Mouse (Mus musculus) embryo, embryonic 11.5 days (tissue): Measurements from ENCODE around the gene Btg1-ps1.
"Not testable (repeated sequence)": the region's sequence is repeated elsewhere in the genome, so short reads cannot be mapped to it uniquely, and the experiment has no call there.

ENCODE experiments used
- DNase-seq: peaks from one replicate; pipeline ENCODE4 v3.0.0-alpha.2; 2012; ENCODE audit warnings: low read depth, low spot score

Gene Btg1-ps1

GRCm38 (mm10) chrX:38018597-38018996 is at the start of gene Btg1-ps1:
Gene Btg1-ps1 (minus strand): TSS chrX:38018815.
- DNase-seq: not testable (repeated sequence)

DNA sequence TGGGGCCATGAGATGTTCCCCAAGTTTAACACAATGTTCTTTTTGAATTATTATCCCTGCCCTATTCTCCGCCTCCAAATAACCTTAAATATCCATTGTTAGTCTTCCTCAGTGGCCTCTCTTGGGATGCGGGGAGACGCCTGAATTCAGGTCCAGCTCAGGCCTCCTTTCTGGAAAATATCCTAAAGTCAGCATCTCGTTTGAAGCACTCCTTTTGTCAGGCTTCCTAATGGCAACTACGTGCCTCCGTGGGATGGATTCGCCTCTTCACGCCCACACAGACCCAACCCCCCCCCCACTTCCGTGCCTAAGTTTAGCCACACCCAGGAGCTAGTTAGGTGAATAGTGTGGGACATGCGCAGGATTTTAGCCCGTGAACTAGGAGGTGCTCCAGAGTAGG is 47.6 kb upstream of the Btg1-ps1 start, which contains the start of gene Rhox10:
Rhox10 (plus strand) TSS at position 301 of the 400 bp plus-strand sequence.
- no peak for DNase-seq

DNA sequence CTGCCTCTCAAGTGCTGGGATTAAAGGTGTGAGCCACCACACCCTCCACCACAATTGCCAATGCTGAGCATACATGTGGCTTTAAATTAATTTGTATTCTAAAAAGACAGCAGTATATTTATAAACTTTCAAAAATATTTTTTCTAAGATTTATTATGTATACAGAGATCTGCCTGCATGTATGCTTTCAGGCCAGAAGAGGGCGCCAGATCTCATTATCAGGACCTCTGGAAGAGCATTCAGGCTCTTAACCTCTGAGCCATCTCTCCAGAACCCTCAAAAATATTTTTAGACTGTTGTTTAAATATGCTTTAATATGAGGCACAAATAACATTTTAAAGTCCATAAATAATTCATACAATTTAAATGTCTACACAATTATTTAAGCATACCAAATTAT is 42.9 kb upstream of the Btg1-ps1 start:
- DNase-seq: peak; percentile 8

DNA sequence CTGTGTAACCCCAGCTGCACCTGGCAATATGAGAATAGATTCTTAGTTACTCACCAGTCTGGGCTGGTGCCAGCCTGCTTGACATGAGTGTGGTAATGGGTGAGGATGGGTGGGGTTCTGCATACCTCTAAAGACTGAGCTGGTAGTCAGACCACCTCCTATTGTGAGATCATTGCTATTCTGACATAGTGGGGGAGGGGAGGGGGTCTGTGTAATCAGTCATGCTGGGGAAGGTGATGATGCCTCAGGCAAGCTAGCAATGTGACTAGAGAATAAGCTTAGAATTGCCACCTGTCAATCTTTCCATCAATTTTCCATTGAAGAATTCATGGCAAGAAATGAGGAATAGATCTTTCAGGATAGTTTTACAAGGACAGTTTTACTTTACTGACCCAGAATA is 24.4 kb upstream of the Btg1-ps1 start, which contains the start of gene Btg1-ps2:
Btg1-ps2 (minus strand) TSS at position 101 of the 400 bp plus-strand sequence.
- DNase-seq: not testable (repeated sequence)

- no peak for DNase-seq
Observed at GRCm38 (mm10) chrX:38039666-38040065, 21.1 kb upstream of the Btg1-ps1 start.

- no peak for DNase-seq
Observed at GRCm38 (mm10) chrX:38033841-38034240, 15.2 kb upstream of the Btg1-ps1 start.

DNA sequence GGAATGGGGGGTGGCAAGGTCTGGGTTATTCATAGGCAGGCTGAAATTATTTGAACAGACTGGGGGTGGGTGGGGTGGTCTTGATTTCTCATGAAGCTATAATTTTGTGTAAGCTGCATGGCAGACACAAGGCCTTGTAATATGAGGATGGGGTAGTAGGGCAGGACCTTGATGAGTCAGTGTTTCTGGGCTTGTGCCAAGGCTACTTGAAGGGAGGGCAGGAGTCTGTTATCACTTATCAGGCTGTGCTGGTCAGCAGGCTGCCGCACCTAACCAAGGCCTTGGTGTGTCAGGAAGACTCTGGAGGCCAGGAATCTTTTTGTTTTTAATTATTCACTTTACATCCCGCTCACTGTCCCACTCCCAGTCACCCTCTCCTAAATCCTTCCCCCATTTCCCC is 9.9 kb downstream of the Btg1-ps1 start:
- no peak for DNase-seq
